Mouse (Mus musculus) heart, postnatal 0 days (tissue): ENCODE results near the gene Lamp1. TPM values are rescaled to one million over a fixed set of nuclear protein-coding genes. Genes with fewer than 3 reads are reported as not detected.

Experiments used
- ATAC-seq: fragments of 200-750 bp; cut with Nextera tagmentation; 2 replicates; pipeline ENCODE4 v1.8.0; 2017; ENCODE audit warnings: low read depth, moderate number of reproducible peaks, moderate library complexity; ENCODE audit not compliant: insufficient read depth
- DNase-seq: peaks from one replicate; pipeline ENCODE4 v3.0.0-alpha.2; 2016; ENCODE audit warnings: low spot score
- H3K27ac ChIP-seq: fragments of 300-500 bp; sonication (generic); 2 replicates; pipeline ENCODE4 v1.5.1; 2014; ENCODE audit warnings: low read depth, mild to moderate bottlenecking
- H3K27me3 ChIP-seq: fragments of 300-500 bp; sonication (generic); 2 replicates; pipeline ENCODE4 v1.6.1; 2014; ENCODE audit warnings: low read length, mixed read lengths; ENCODE audit not compliant: control insufficient read depth, insufficient read depth
- H3K36me3 ChIP-seq: fragments of 300-500 bp; sonication (generic); replicated peaks from 2 replicates; pipeline ENCODE4 v1.6.1; 2014; ENCODE audit warnings: low read length, mixed read lengths; ENCODE audit not compliant: control insufficient read depth, insufficient read depth
- H3K4me1 ChIP-seq: fragments of 300-500 bp; sonication (generic); 2 replicates; pipeline ENCODE4 v1.6.1; 2014; ENCODE audit warnings: antibody characterized with exemption; ENCODE audit not compliant: control insufficient read depth, insufficient read depth
- H3K4me2 ChIP-seq: fragments of 300-500 bp; sonication (generic); 2 replicates; pipeline ENCODE4 v1.6.1; 2014; ENCODE audit warnings: low read depth, mild to moderate bottlenecking, low read length, moderate library complexity
- H3K4me3 ChIP-seq: fragments of 300-500 bp; sonication (generic); 2 replicates; pipeline ENCODE4 v1.5.1; 2014; ENCODE audit warnings: low read depth, low read length
- H3K9ac ChIP-seq: fragments of 300-500 bp; sonication (generic); replicated peaks from 2 replicates; pipeline ENCODE4 v1.6.1; 2014; ENCODE audit warnings: low read depth, low read length, mixed read lengths
- H3K9me3 ChIP-seq: fragments of 300-500 bp; sonication (generic); replicated peaks from 2 replicates; pipeline ENCODE4 v1.6.1; 2016; ENCODE audit warnings: low read length; ENCODE audit not compliant: control insufficient read depth
- CTCF ChIP-seq: IDR thresholded peaks from 2 replicates; pipeline ENCODE4 v1.5.1; 2016; ENCODE audit warnings: antibody characterized with exemption, control low read depth, low read depth
- EP300 ChIP-seq: IDR thresholded peaks from 2 replicates; pipeline ENCODE4 v1.6.1; 2016; ENCODE audit warnings: antibody characterized with exemption, low read depth
- WGBS: fragments of 180-500 bp; shearing (Covaris S2); extraction: QIAGEN DNeasy Blood & Tissue Kit; methylation state at CpG from one replicate; pipeline ENCODE4 v1.1.7; 2014; 5-methylcytosine and 5-hydroxymethylcytosine counted together
- polyA plus RNA-seq: library from polyadenylated mRNA; unstranded; fragments of >200 nt; fragmentation: Nextera tagmentation; extraction: Ambion mirVana; gene quantifications from 2 replicates; pipeline ENCODE4 v1.2.1, GENCODE M21; 2015
- total RNA-seq: library from RNA; depleted of rRNA; stranded (reverse); fragments of >200 nt; gene quantifications from 2 replicates; pipeline ENCODE4 v1.2.3, GENCODE M21; 2014; ENCODE audit warnings: low replicate concordance

The Lamp1 gene
- total and polyA plus RNA-seq, 2 experiments from 2014 or later, result 267 to 327 TPM

GRCm38 (mm10) chr8:13209770-13210169 is 50.8 kb downstream of the Lamp1 start:
- H3K9ac ChIP-seq, result no peak overlapping the region
- DNase-seq (peak; percentile 86), ATAC-seq (peak; percentile 80)
- H3K4me2 ChIP-seq, result no peak overlapping the region
- H3K4me3 ChIP-seq, result no peak overlapping the region
- H3K4me1 ChIP-seq, result peaks cover 20% of the 10 kb centered on the region
- no peaks in the 10 kb centered on the region for H3K36me3 ChIP-seq
- H3K9me3 ChIP-seq, result no peaks in the 10 kb centered on the region
- TF ChIP-seq CTCF (no peak), EP300 (peak; percentile 56; the same call in 1 of the 2 replicates)
- WGBS, result 41% methylated on average over 1 of the region's 1 CpGs
- peak overlapping the region; percentile 93 for H3K27ac ChIP-seq
- H3K27me3 ChIP-seq, result no peaks in the 10 kb centered on the region

- H3K9ac ChIP-seq, result no peak overlapping the region
- H3K36me3 ChIP-seq, result no peaks in the 10 kb centered on the region
- TF ChIP-seq CTCF (peak; percentile 89), EP300 (no peak)
- peak; percentile 83 for DNase-seq
- no peak overlapping the region for H3K4me3 ChIP-seq
- H3K9me3 ChIP-seq, result no peaks in the 10 kb centered on the region
- peak; percentile 61 for ATAC-seq
- 20% methylated on average over 10 of the region's 10 CpGs for WGBS
- H3K4me2 ChIP-seq, result no peak overlapping the region
- H3K27me3 ChIP-seq, result no peaks in the 10 kb centered on the region
- peak overlapping the region; percentile 73 for H3K27ac ChIP-seq
- H3K4me1 ChIP-seq, result peaks cover 27% of the 10 kb centered on the region
Observed at GRCm38 (mm10) chr8:13213479-13214268, 54.7 kb downstream of the Lamp1 start.

GRCm38 (mm10) chr8:13216386-13216785 is 57.4 kb downstream of the Lamp1 start:
- Histone ChIP-seq H3K36me3 (peaks cover 3% of the 10 kb centered on the region), H3K4me1 (peaks cover 16% of the 10 kb centered on the region; the same call in 1 of the 2 replicates), H3K27ac (peak overlapping the region; percentile 38; the same call in 1 of the 2 replicates), H3K27me3 (no peaks in the 10 kb centered on the region), H3K9ac (no peak overlapping the region; the same call in 1 of the 2 replicates), H3K4me2 (no peak overlapping the region), H3K9me3 (no peaks in the 10 kb centered on the region), H3K4me3 (no peak overlapping the region)
- no peak for ATAC-seq
- TF ChIP-seq EP300 (no peak), CTCF (no peak)
- 64% methylated on average over 8 of the region's 8 CpGs for WGBS
- no peak for DNase-seq

GRCm38 (mm10) chr8:13217093-13217492 is 58.1 kb downstream of the Lamp1 start:
- H3K4me1 ChIP-seq, result peaks cover 16% of the 10 kb centered on the region; the same call in 1 of the 2 replicates
- no peak overlapping the region for H3K4me3 ChIP-seq
- ATAC-seq (no peak), DNase-seq (no peak)
- WGBS, result 34% methylated on average over 5 of the region's 5 CpGs
- no peak for TF ChIP-seq CTCF
- no peak for TF ChIP-seq EP300
- H3K27me3 ChIP-seq, result no peaks in the 10 kb centered on the region
- H3K9ac ChIP-seq, result no peak overlapping the region
- H3K36me3 ChIP-seq, result peaks cover 10% of the 10 kb centered on the region
- H3K27ac ChIP-seq, result no peak overlapping the region
- H3K4me2 ChIP-seq, result no peak overlapping the region
- no peaks in the 10 kb centered on the region for H3K9me3 ChIP-seq

- no peaks in the 10 kb centered on the region for H3K9me3 ChIP-seq
- ATAC-seq, result no peak
- no peak overlapping the region for H3K27ac ChIP-seq
- no peak overlapping the region for H3K4me3 ChIP-seq
- peaks cover 15% of the 10 kb centered on the region; the same call in 1 of the 2 replicates for H3K4me1 ChIP-seq
- H3K4me2 ChIP-seq, result no peak overlapping the region
- TF ChIP-seq CTCF, result no peak
- no peak for TF ChIP-seq EP300
- no peak for DNase-seq
- peaks cover 18% of the 10 kb centered on the region for H3K36me3 ChIP-seq
- H3K9ac ChIP-seq, result no peak overlapping the region
- no peaks in the 10 kb centered on the region for H3K27me3 ChIP-seq
Observed at GRCm38 (mm10) chr8:13217986-13218385, 59.0 kb downstream of the Lamp1 start.

GRCm38 (mm10) chr8:13218441-13218840 is 59.5 kb downstream of the Lamp1 start:
- DNase-seq, result no peak
- 82% methylated on average over 4 of the region's 4 CpGs for WGBS
- TF ChIP-seq CTCF (no peak), EP300 (no peak)

More at GRCm38 (mm10) chr8:13218441-13218840, 59.5 kb downstream of the Lamp1 start:
- no peak overlapping the region for H3K9ac ChIP-seq
- peaks cover 11% of the 10 kb centered on the region; the same call in 1 of the 2 replicates for H3K4me1 ChIP-seq
- peaks cover 23% of the 10 kb centered on the region for H3K36me3 ChIP-seq
- no peaks in the 10 kb centered on the region for H3K27me3 ChIP-seq
- no peak overlapping the region for H3K27ac ChIP-seq
- no peak overlapping the region for H3K4me3 ChIP-seq
- no peaks in the 10 kb centered on the region for H3K9me3 ChIP-seq
- no peak overlapping the region for H3K4me2 ChIP-seq
- ATAC-seq, result no peak
